Mouse (Mus musculus): ENCODE results near the gene Rtl3. TPM values are rescaled to one million over a fixed set of nuclear protein-coding genes. Genes with fewer than 3 reads are reported as not detected.

Gene Rtl3
- polyA plus RNA-seq, 1 experiment from 2014 or later = 52.9 TPM

DNA sequence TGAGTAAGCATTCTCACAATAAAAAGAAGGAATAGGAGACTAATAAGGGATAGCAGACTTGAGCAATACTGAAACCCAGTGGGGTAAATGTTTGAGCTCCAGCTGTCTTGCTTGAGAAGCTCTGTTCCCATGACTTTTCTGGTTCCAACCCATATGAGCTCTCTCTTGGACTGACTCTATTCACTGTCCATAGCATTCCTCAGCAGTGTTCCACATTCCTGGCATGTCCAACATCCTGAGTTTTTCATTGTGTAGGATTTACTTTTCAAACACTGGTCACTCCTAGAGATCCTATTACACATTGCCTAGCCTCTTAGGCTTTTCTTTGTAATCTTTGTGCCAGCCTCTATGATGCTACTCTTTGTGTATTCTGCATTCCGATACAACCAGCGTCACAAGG is 36.1 kb downstream of the Rtl3 start:
- ATAC-seq (ENCODE audit: insufficient number of reproducible peaks, insufficient read depth, low FRiP score, low read depth) = no peak
- no peak overlapping the region for H3K9ac ChIP-seq (replicated peaks; ENCODE audit: low read depth, low read length)
- H3K4me3 ChIP-seq (ENCODE audit: low read depth, low read length) = no peak overlapping the region
- H3K9me3 ChIP-seq (ENCODE audit: control insufficient read depth, low read depth, low read length) = no peaks in the 10 kb centered on the region
- no peaks in the 10 kb centered on the region for H3K27me3 ChIP-seq (ENCODE audit: control insufficient read depth, insufficient read depth, low read length)
- H3K36me3 ChIP-seq (ENCODE audit: control insufficient read depth, insufficient read depth, low read length) = no peaks in the 10 kb centered on the region
- no peak overlapping the region for H3K4me2 ChIP-seq (replicated peaks; ENCODE audit: low read depth, low read length)
- H3K4me1 ChIP-seq (ENCODE audit: control insufficient read depth, insufficient read depth, low read length) = no peaks in the 10 kb centered on the region
- no peak overlapping the region for H3K27ac ChIP-seq (ENCODE audit: low read length)
- 57% methylated on average over 2 of the region's 2 CpGs for WGBS

GRCm38 (mm10) chrX:106794686-106795085 is 45.8 kb downstream of the Rtl3 start:
- H3K4me3 ChIP-seq (ENCODE audit: low read depth, low read length) = no peak overlapping the region
- no peaks in the 10 kb centered on the region for H3K36me3 ChIP-seq (ENCODE audit: control insufficient read depth, insufficient read depth, low read length)
- no peak overlapping the region for H3K4me2 ChIP-seq (replicated peaks; ENCODE audit: low read depth, low read length)
- no peaks in the 10 kb centered on the region for H3K4me1 ChIP-seq (ENCODE audit: control insufficient read depth, insufficient read depth, low read length)
- 13% methylated on average over 2 of the region's 2 CpGs for WGBS
- no peak overlapping the region for H3K9ac ChIP-seq (replicated peaks; ENCODE audit: low read depth, low read length)
- no peaks in the 10 kb centered on the region for H3K9me3 ChIP-seq (ENCODE audit: control insufficient read depth, low read depth, low read length)
- no peaks in the 10 kb centered on the region for H3K27me3 ChIP-seq (ENCODE audit: control insufficient read depth, insufficient read depth, low read length)
- ATAC-seq (ENCODE audit: insufficient number of reproducible peaks, insufficient read depth, low FRiP score, low read depth) = no peak
- H3K27ac ChIP-seq (ENCODE audit: low read length) = no peak overlapping the region

Other genes with a start within 250 kb of the Rtl3 start
- gene Cysltr1, start 237.0 kb downstream of the Rtl3 start, polyA plus RNA-seq (2014; fragmentation: Nextera tagmentation; extraction: Ambion mirVana) = 7.0 and 8.4 TPM in 2 replicates
- 24.2 and 27.8 TPM in 2 replicates for gene Lpar4, start 80.0 kb upstream of the Rtl3 start, polyA plus RNA-seq (2014; fragmentation: Nextera tagmentation; extraction: Ambion mirVana)
- gene P2ry10, start 247.8 kb upstream of the Rtl3 start, polyA plus RNA-seq (2014; fragmentation: Nextera tagmentation; extraction: Ambion mirVana) = 0.17 TPM in 1 of 2 replicates, not detected in the other